7 mouse cellular contexts compared by ENCODE assay signal in the genomic region with DNA sequence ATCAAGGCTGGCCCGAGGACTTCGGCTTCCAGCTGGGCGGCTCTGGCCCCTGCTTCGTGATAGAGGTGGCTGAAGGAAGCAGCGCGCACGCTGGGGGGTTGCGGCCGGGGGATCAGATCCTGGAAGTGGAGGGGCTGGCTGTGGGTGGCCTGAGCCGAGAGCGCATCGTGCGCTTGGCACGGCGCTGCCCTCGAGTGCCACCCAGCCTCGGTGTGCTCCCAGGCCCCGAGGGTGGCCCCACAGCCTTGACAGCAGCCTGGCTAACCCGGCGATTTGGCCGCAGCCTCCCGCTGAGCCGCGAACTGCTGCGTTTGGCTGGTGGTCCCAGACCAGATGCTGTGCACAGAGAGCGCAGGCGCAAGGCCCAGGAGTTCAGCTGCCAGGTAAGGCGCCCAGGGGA. TPM values are rescaled to one million over a fixed set of nuclear protein-coding genes. Genes with fewer than 3 reads are reported as not detected.
DNase-seq lines count a peak whose midpoint lies in the region; ATAC-seq lines count a peak whose summit lies in the region.

No protein-coding gene starts in this region.

- DNase-seq in left cerebral cortex, postnatal 4 days = peak; percentile 74
- DNase-seq in left cerebral cortex, adult 9 months (ENCODE audit: low spot score in 2 of 2) = no peak
- no peak for DNase-seq in embryonic facial prominence, embryonic 14.5 days (ENCODE audit: low spot score)
- DNase-seq in intestine, embryonic 14.5 days (ENCODE audit: low spot score) = no peak
- DNase-seq in retina, embryonic 14.5 days (ENCODE audit: low spot score) = peak; percentile 31
- DNase-seq in left cerebral cortex, postnatal 25 days (ENCODE audit: low spot score in 2 of 2) = no peak
- DNase-seq in thymus, postnatal 25 days = no peak

- H3K9ac ChIP-seq in embryonic facial prominence, embryonic 14.5 days (ENCODE audit: low read depth, low read length) = peak overlapping the region; percentile 57
- H3K9ac ChIP-seq in intestine, embryonic 14.5 days (ENCODE audit: low read length) = no peak overlapping the region

- H3K4me1 ChIP-seq in embryonic facial prominence, embryonic 14.5 days (ENCODE audit: control insufficient read depth, insufficient read depth, low read length) = peaks cover 10% of the 10 kb centered on the region
- 0 out of 2 replicates have a peak, but pooled peaks cover 5% of the 10 kb centered on the region for H3K4me1 ChIP-seq in intestine, embryonic 14.5 days (replicated peaks; ENCODE audit: control insufficient read depth, insufficient read depth, low read length)

- peak overlapping the region; percentile 26 for H3K4me3 ChIP-seq in embryonic facial prominence, embryonic 14.5 days (ENCODE audit: low read depth, low read length)
- peak overlapping the region; percentile 13; the same call in 1 of the 2 replicates for H3K4me3 ChIP-seq in intestine, embryonic 14.5 days (ENCODE audit: low read depth, low read length)

- WGBS in embryonic facial prominence, embryonic 14.5 days = under 1% methylated on average over 17 of the region's 28 CpGs
- WGBS in intestine, embryonic 14.5 days = 3% methylated on average over 28 of the region's 28 CpGs

- no peak for ATAC-seq in embryonic facial prominence, embryonic 14.5 days (ENCODE audit: low read depth)
- no peak for ATAC-seq in intestine, embryonic 14.5 days (replicated peaks; ENCODE audit: low FRiP score, low TSS enrichment, low read depth)

- H3K27me3 ChIP-seq in embryonic facial prominence, embryonic 14.5 days (replicated peaks; ENCODE audit: control insufficient read depth, insufficient read depth, low read length) = peaks cover 12% of the 10 kb centered on the region
- peaks cover 29% of the 10 kb centered on the region for H3K27me3 ChIP-seq in intestine, embryonic 14.5 days (replicated peaks; ENCODE audit: control insufficient read depth, insufficient read depth, low read length)

- H3K9me3 ChIP-seq in embryonic facial prominence, embryonic 14.5 days (ENCODE audit: control insufficient read depth, low read length) = 0 out of 2 replicates have a peak, but pooled peaks cover 2% of the 10 kb centered on the region
- no peaks in the 10 kb centered on the region for H3K9me3 ChIP-seq in intestine, embryonic 14.5 days (ENCODE audit: control insufficient read depth, low read length)

- H3K36me3 ChIP-seq in embryonic facial prominence, embryonic 14.5 days (ENCODE audit: control insufficient read depth, insufficient read depth, low read length) = no peaks in the 10 kb centered on the region
- no peaks in the 10 kb centered on the region for H3K36me3 ChIP-seq in intestine, embryonic 14.5 days (ENCODE audit: control insufficient read depth, insufficient read depth, low read length)

- intact Hi-C loops in left cerebral cortex, postnatal 4 days (cut with DNase I) = no loop called here
- intact Hi-C loops in left cerebral cortex, postnatal 25 days (cut with DNase I) = no loop called here

- H3K4me2 ChIP-seq in embryonic facial prominence, embryonic 14.5 days (ENCODE audit: low read depth, low read length) = peak overlapping the region; percentile 51
- peak overlapping the region; percentile 34 for H3K4me2 ChIP-seq in intestine, embryonic 14.5 days (ENCODE audit: low read length)

- no peak overlapping the region for H3K27ac ChIP-seq in embryonic facial prominence, embryonic 14.5 days (replicated peaks; ENCODE audit: low read depth, low read length)
- H3K27ac ChIP-seq in intestine, embryonic 14.5 days (ENCODE audit: low read depth) = no peak overlapping the region

RNA-seq across cellular contexts. Expression of gene Grid2ip, which starts 0.4 kb away (rescaled TPM):
- total RNA-seq in left cerebral cortex, postnatal 4 days (2021) = 1 to 10 TPM; 3.7 to 4.1 TPM
- 0.51 and 0.87 TPM in 2 replicates for polyA plus RNA-seq in embryonic facial prominence, embryonic 14.5 days (2014; fragmentation: Nextera tagmentation; extraction: Ambion mirVana)
- polyA plus RNA-seq in intestine, embryonic 14.5 days (2014; fragmentation: Nextera tagmentation; extraction: Ambion mirVana) = 0.28 and 0.30 TPM in 2 replicates
- 1 to 10 TPM; 1.6 TPM for total RNA-seq in left cerebral cortex, postnatal 25 days (2021)

RNA-seq across cellular contexts. Expression of gene Zdhhc4, which starts 28.5 kb away (rescaled TPM):
- 10 to 100 TPM; 37.9 to 44.8 TPM for total RNA-seq in left cerebral cortex, postnatal 4 days (2021)
- 68.3 and 74.7 TPM in 2 replicates for polyA plus RNA-seq in embryonic facial prominence, embryonic 14.5 days (2014; fragmentation: Nextera tagmentation; extraction: Ambion mirVana)
- polyA plus RNA-seq in intestine, embryonic 14.5 days (2014; fragmentation: Nextera tagmentation; extraction: Ambion mirVana) = 73.5 and 78.4 TPM in 2 replicates
- total RNA-seq in left cerebral cortex, postnatal 25 days (2021) = 10 to 100 TPM; 37.5 to 38.2 TPM

RNA-seq across cellular contexts. Expression of gene E130309D02Rik, which starts 42.4 kb away (rescaled TPM):
- total RNA-seq in left cerebral cortex, postnatal 4 days (2021) = 10 to 100 TPM; 26.0 to 29.9 TPM
- polyA plus RNA-seq in embryonic facial prominence, embryonic 14.5 days (2014; fragmentation: Nextera tagmentation; extraction: Ambion mirVana) = 22.6 and 26.1 TPM in 2 replicates
- polyA plus RNA-seq in intestine, embryonic 14.5 days (2014; fragmentation: Nextera tagmentation; extraction: Ambion mirVana) = 35.7 and 37.5 TPM in 2 replicates
- total RNA-seq in left cerebral cortex, postnatal 25 days (2021) = 10 to 100 TPM; 24.4 to 24.7 TPM

RNA-seq across cellular contexts. Expression of gene Kdelr2, which starts 46.1 kb away (rescaled TPM):
- total RNA-seq in left cerebral cortex, postnatal 4 days (2021) = 10 to 100 TPM; 61.0 to 64.9 TPM
- polyA plus RNA-seq in embryonic facial prominence, embryonic 14.5 days (2014; fragmentation: Nextera tagmentation; extraction: Ambion mirVana) = 477 and 497 TPM in 2 replicates
- polyA plus RNA-seq in intestine, embryonic 14.5 days (2014; fragmentation: Nextera tagmentation; extraction: Ambion mirVana) = 311 and 337 TPM in 2 replicates
- 10 to 100 TPM; 35.2 to 37.8 TPM for total RNA-seq in left cerebral cortex, postnatal 25 days (2021)

Comparison
In these comparisons a context has a peak if more than half of its experiments do, and no peak if none do; other contexts are left out.
1. DNase-seq: peak in left cerebral cortex, postnatal 4 days (single experiment) and retina, embryonic 14.5 days (single experiment); none in left cerebral cortex, adult 9 months (0 of 2), embryonic facial prominence, embryonic 14.5 days (single experiment), intestine, embryonic 14.5 days (single experiment), left cerebral cortex, postnatal 25 days (0 of 2) and thymus, postnatal 25 days (single experiment).